Mouse (Mus musculus) brain, embryonic 14.5 days (tissue): Measurements from ENCODE around the gene Hic1.

Experiments
- CTCF ChIP-seq: fragments of 200-500 bp; IDR thresholded peaks from 2 replicates; pipeline ENCODE4 v1.5.1; 2012; ENCODE audit warnings: inconsistent platforms, mild to moderate bottlenecking, moderate library complexity, borderline replicate concordance; ENCODE audit not compliant: insufficient read depth, insufficient read length; ENCODE audit errors: extremely low read depth
- POLR2A ChIP-seq: fragments of 200-500 bp; IDR thresholded peaks from 2 replicates; pipeline ENCODE4 v1.6.1; 2012; ENCODE audit warnings: mild to moderate bottlenecking, inconsistent platforms, borderline replicate concordance; ENCODE audit not compliant: poor library complexity, insufficient read depth, insufficient read length, severe bottlenecking; ENCODE audit errors: extremely low read depth

DNA sequence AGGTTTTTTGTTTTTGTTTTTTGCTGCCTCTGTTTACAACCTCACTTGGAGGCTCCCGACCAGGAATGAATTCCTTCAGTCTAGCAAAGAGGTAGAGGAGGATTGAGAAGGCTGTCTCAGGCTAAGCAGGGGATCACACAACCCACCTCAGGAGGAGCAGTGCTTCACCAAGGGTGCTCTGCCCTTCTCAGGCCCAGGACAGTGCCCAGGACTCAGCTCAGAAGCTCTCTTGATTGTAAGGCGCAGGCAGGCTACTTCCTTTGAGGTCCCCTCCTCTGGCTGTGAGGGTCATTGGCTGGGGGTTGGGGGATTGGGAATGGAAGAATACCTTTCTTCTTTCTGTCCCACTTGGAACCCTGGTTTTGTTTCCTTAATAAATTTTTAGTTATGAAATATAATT lies 5.3 kb downstream of the Hic1 start:
- no peak for TF ChIP-seq POLR2A
- TF ChIP-seq CTCF = no peak
